Mouse (Mus musculus) limb, embryonic 11.5 days (tissue): ENCODE results near the gene Zmynd15. TPM values are rescaled to one million over a fixed set of nuclear protein-coding genes. Genes with fewer than 3 reads are reported as not detected.

Experiments used
- ATAC-seq: fragments of 200-750 bp; cut with Nextera tagmentation; 2 replicates; pipeline ENCODE4 v1.8.0; 2017; ENCODE audit warnings: low read depth; ENCODE audit not compliant: insufficient number of reproducible peaks, low FRiP score, low TSS enrichment
- DNase-seq: peaks from one replicate; pipeline ENCODE4 v3.0.0-alpha.2; 2015; ENCODE audit warnings: low spot score
- H3K27ac ChIP-seq: fragments of 300-500 bp; sonication (generic); replicated peaks from 2 replicates; pipeline ENCODE4 v1.5.1; 2014; ENCODE audit warnings: low read depth, mild to moderate bottlenecking, low read length
- H3K27me3 ChIP-seq: fragments of 300-500 bp; sonication (generic); 2 replicates; pipeline ENCODE4 v1.6.1; 2014; ENCODE audit warnings: mild to moderate bottlenecking, low read length, mixed read lengths; ENCODE audit not compliant: control insufficient read depth, insufficient read depth
- H3K36me3 ChIP-seq: fragments of 300-500 bp; sonication (generic); 2 replicates; pipeline ENCODE4 v1.6.1; 2014; ENCODE audit warnings: mild to moderate bottlenecking, low read length, moderate library complexity, mixed read lengths; ENCODE audit not compliant: control insufficient read depth, insufficient read depth
- H3K4me1 ChIP-seq: fragments of 300-500 bp; sonication (generic); 2 replicates; pipeline ENCODE4 v1.6.1; 2014; ENCODE audit warnings: low read length, mixed read lengths; ENCODE audit not compliant: control insufficient read depth, insufficient read depth
- H3K4me2 ChIP-seq: fragments of 300-500 bp; sonication (generic); 2 replicates; pipeline ENCODE4 v1.6.1; 2014; ENCODE audit warnings: low read depth, mild to moderate bottlenecking, moderate library complexity; ENCODE audit not compliant: severe bottlenecking
- H3K4me3 ChIP-seq: fragments of 300-500 bp; sonication (generic); 2 replicates; pipeline ENCODE4 v1.5.1; 2014; ENCODE audit warnings: low read depth, low read length
- H3K9ac ChIP-seq: fragments of 300-500 bp; sonication (generic); 2 replicates; pipeline ENCODE4 v1.6.1; 2014; ENCODE audit warnings: mild to moderate bottlenecking, low read length
- H3K9me3 ChIP-seq: fragments of 300-500 bp; sonication (generic); 2 replicates; pipeline ENCODE4 v1.6.1; 2016; ENCODE audit warnings: low read length; ENCODE audit not compliant: control insufficient read depth
- WGBS: fragments of 180-500 bp; shearing (Covaris S2); extraction: QIAGEN DNeasy Blood & Tissue Kit; methylation state at CpG from one replicate; pipeline ENCODE4 v1.1.7; 2014; 5-methylcytosine and 5-hydroxymethylcytosine counted together
- microRNA-seq: library from miRNA; unstranded; fragments of <30 nt; microRNA quantifications from one replicate; pipeline ENCODE4, GENCODE M21; 2016
- polyA plus RNA-seq: library from polyadenylated mRNA; unstranded; fragments of >200 nt; fragmentation: Nextera tagmentation; extraction: Ambion mirVana; gene quantifications from 2 replicates; pipeline ENCODE4 v1.2.1, GENCODE M21; 2014

The Zmynd15 gene
- polyA plus RNA-seq, 1 experiment from 2014 or later: 0.15 TPM

GRCm38 (mm10) chr11:70513520-70513919 is 54.3 kb downstream of the Zmynd15 start:
- no peaks in the 10 kb centered on the region for H3K27me3 ChIP-seq
- H3K9me3 ChIP-seq: no peaks in the 10 kb centered on the region
- H3K9ac ChIP-seq: no peak overlapping the region
- no peak for DNase-seq
- H3K4me1 ChIP-seq: peaks cover 6% of the 10 kb centered on the region
- H3K27ac ChIP-seq: no peak overlapping the region
- no peak overlapping the region for H3K4me3 ChIP-seq
- H3K36me3 ChIP-seq: no peaks in the 10 kb centered on the region
- ATAC-seq: no peak
- no peak overlapping the region for H3K4me2 ChIP-seq
- WGBS: 64% methylated on average over 11 of the region's 11 CpGs

GRCm38 (mm10) chr11:70514288-70514687 is 55.1 kb downstream of the Zmynd15 start, which contains the start of gene Vmo1:
TSS of gene Vmo1 (minus strand) at chr11:70514616.
- ATAC-seq: no peak
- Histone ChIP-seq H3K36me3 (no peaks in the 10 kb centered on the region), H3K4me1 (peaks cover 6% of the 10 kb centered on the region), H3K4me2 (no peak within 1 kb of the TSS), H3K9ac (no peak within 1 kb of the TSS), H3K4me3 (no peak within 1 kb of the TSS), H3K27me3 (no peaks in the 10 kb centered on the region), H3K27ac (no peak within 1 kb of the TSS), H3K9me3 (no peaks in the 10 kb centered on the region)
- DNase-seq: no peak
- 92% methylated on average over 7 of the region's 7 CpGs for WGBS

Small RNA genes lying within 50 kb of the gene (microRNA-seq; reads per million reads assigned to microRNA genes)
- not detected for gene Mir7115

Other genes with a start within 250 kb of the Zmynd15 start
- gene Slc16a11, start 246.7 kb upstream of the Zmynd15 start, polyA plus RNA-seq: 0.21 and 0.67 TPM in 2 replicates
- 17.0 and 17.8 TPM in 2 replicates for gene Slc16a13, start 238.4 kb upstream of the Zmynd15 start, polyA plus RNA-seq
- gene Bcl6b, start 229.6 kb upstream of the Zmynd15 start, polyA plus RNA-seq: 7.3 and 7.5 TPM in 2 replicates
- gene 0610010K14Rik, start 221.5 kb upstream of the Zmynd15 start, polyA plus RNA-seq: 216 and 218 TPM in 2 replicates
- gene Gm21988, start 219.6 kb upstream of the Zmynd15 start, polyA plus RNA-seq: 8.2 and 10.5 TPM in 2 replicates
- 94.1 and 94.6 TPM in 2 replicates for gene Rnasek, start 219.6 kb upstream of the Zmynd15 start, polyA plus RNA-seq
- gene Alox12, start 204.1 kb upstream of the Zmynd15 start, polyA plus RNA-seq: 3.3 and 3.6 TPM in 2 replicates
- gene Alox12e, start 136.8 kb upstream of the Zmynd15 start, polyA plus RNA-seq: not detected in 2 replicates
- 0.20 TPM in 1 of 2 replicates, not detected in the other for gene Alox15, start 107.4 kb upstream of the Zmynd15 start, polyA plus RNA-seq
- 45.2 and 50.8 TPM in 2 replicates for gene Pelp1, start 49.4 kb upstream of the Zmynd15 start, polyA plus RNA-seq
- gene Arrb2, start 26.8 kb upstream of the Zmynd15 start, polyA plus RNA-seq: 21.9 and 30.3 TPM in 2 replicates
- 46.5 and 50.1 TPM in 2 replicates for gene Med11, start 7.5 kb upstream of the Zmynd15 start, polyA plus RNA-seq
- gene Cxcl16, start 551 bp downstream of the Zmynd15 start, polyA plus RNA-seq: 1.0 and 1.4 TPM in 2 replicates
- gene Tm4sf5, start 45.8 kb downstream of the Zmynd15 start, polyA plus RNA-seq: 0.49 and 0.64 TPM in 2 replicates
- 0.55 TPM in 1 of 2 replicates, not detected in the other for gene Vmo1, start 55.2 kb downstream of the Zmynd15 start, polyA plus RNA-seq
- gene Gltpd2, start 59.8 kb downstream of the Zmynd15 start, polyA plus RNA-seq: 0.39 and 0.50 TPM in 2 replicates
- gene Psmb6, start 65.9 kb downstream of the Zmynd15 start, polyA plus RNA-seq: 964 and 999 TPM in 2 replicates
- gene Gm40193, start 73.5 kb downstream of the Zmynd15 start, polyA plus RNA-seq: not detected in 2 replicates
- 2.4 and 3.9 TPM in 2 replicates for gene Pld2, start 80.6 kb downstream of the Zmynd15 start, polyA plus RNA-seq
- gene Mink1, start 103.4 kb downstream of the Zmynd15 start, polyA plus RNA-seq: 21.2 and 22.7 TPM in 2 replicates
- not detected in 2 replicates for gene 4930544D05Rik, start 156.4 kb downstream of the Zmynd15 start, polyA plus RNA-seq
- not detected in 2 replicates for gene Chrne, start 159.8 kb downstream of the Zmynd15 start, polyA plus RNA-seq
- 1.2 and 1.3 TPM in 2 replicates for gene Gp1ba, start 179.7 kb downstream of the Zmynd15 start, polyA plus RNA-seq
- 89.5 and 99.1 TPM in 2 replicates for gene Rnf167, start 187.8 kb downstream of the Zmynd15 start, polyA plus RNA-seq
- gene Slc25a11, start 188.0 kb downstream of the Zmynd15 start, polyA plus RNA-seq: 141 and 148 TPM in 2 replicates
- gene Pfn1, start 195.2 kb downstream of the Zmynd15 start, polyA plus RNA-seq: 2,040 and 2,092 TPM in 2 replicates
- 49.4 and 53.3 TPM in 2 replicates for gene Eno3, start 197.8 kb downstream of the Zmynd15 start, polyA plus RNA-seq
- 156 and 173 TPM in 2 replicates for gene Spag7, start 210.0 kb downstream of the Zmynd15 start, polyA plus RNA-seq
- gene Camta2, start 228.7 kb downstream of the Zmynd15 start, polyA plus RNA-seq: 8.2 and 11.8 TPM in 2 replicates
- 0.71 and 0.96 TPM in 2 replicates for gene Inca1, start 240.7 kb downstream of the Zmynd15 start, polyA plus RNA-seq
- gene Kif1c, start 241.1 kb downstream of the Zmynd15 start, polyA plus RNA-seq: 7.2 and 10.2 TPM in 2 replicates